Mouse (Mus musculus) midbrain, embryonic 15.5 days (tissue): ENCODE measurements around the gene Znrd1as. TPM values are rescaled to one million over a fixed set of nuclear protein-coding genes. Genes with fewer than 3 reads are reported as not detected.

Experiments
- ATAC-seq: fragments of 200-750 bp; cut with Nextera tagmentation; replicated peaks from 2 replicates; pipeline ENCODE4 v1.8.0; 2017; ENCODE audit warnings: moderate TSS enrichment
- H3K27ac ChIP-seq: fragments of 300-500 bp; sonication (generic); 2 replicates; pipeline ENCODE4 v1.5.1; 2015; ENCODE audit warnings: mild to moderate bottlenecking, inconsistent platforms
- H3K27me3 ChIP-seq: fragments of 300-500 bp; sonication (generic); replicated peaks from 2 replicates; pipeline ENCODE4 v1.6.1; 2015; ENCODE audit warnings: inconsistent platforms
- H3K36me3 ChIP-seq: fragments of 300-500 bp; sonication (generic); replicated peaks from 2 replicates; pipeline ENCODE4 v1.6.1; 2015; ENCODE audit warnings: inconsistent platforms
- H3K4me1 ChIP-seq: fragments of 300-500 bp; sonication (generic); 2 replicates; pipeline ENCODE4 v1.6.1; 2015; ENCODE audit warnings: inconsistent platforms
- H3K4me2 ChIP-seq: fragments of 300-500 bp; sonication (generic); 2 replicates; pipeline ENCODE4 v1.6.1; 2015; ENCODE audit warnings: inconsistent platforms, mild to moderate bottlenecking, moderate library complexity
- H3K4me3 ChIP-seq: fragments of 300-500 bp; sonication (generic); 2 replicates; pipeline ENCODE4 v1.5.1; 2015; ENCODE audit warnings: mild to moderate bottlenecking, inconsistent platforms
- H3K9ac ChIP-seq: fragments of 300-500 bp; sonication (generic); 2 replicates; pipeline ENCODE4 v1.6.1; 2015; ENCODE audit warnings: mild to moderate bottlenecking, inconsistent platforms
- H3K9me3 ChIP-seq: fragments of 300-500 bp; sonication (generic); 2 replicates; pipeline ENCODE4 v1.6.1; 2016; ENCODE audit warnings: inconsistent platforms
- WGBS: fragments of 180-500 bp; shearing (Covaris S2); methylation state at CpG from one replicate; pipeline ENCODE4 v1.1.7; 2015; ENCODE audit warnings: mixed read lengths; 5-methylcytosine and 5-hydroxymethylcytosine counted together
- polyA plus RNA-seq: library from polyadenylated mRNA; unstranded; fragments of >200 nt; fragmentation: Nextera tagmentation; extraction: Ambion mirVana; gene quantifications from 2 replicates; pipeline ENCODE4 v1.2.1, GENCODE M21; 2015

Gene Znrd1as
- polyA plus RNA-seq, 1 experiment from 2014 or later, result 4.9 TPM

GRCm38 (mm10) chr17:36953062-36953461 lies 5.3 kb upstream of the Znrd1as start:
- Histone ChIP-seq H3K4me2 (no peak overlapping the region), H3K4me1 (peaks cover 32% of the 10 kb centered on the region), H3K36me3 (peaks cover 18% of the 10 kb centered on the region), H3K27me3 (no peaks in the 10 kb centered on the region), H3K9ac (no peak overlapping the region), H3K4me3 (no peak overlapping the region), H3K9me3 (no peaks in the 10 kb centered on the region), H3K27ac (no peak overlapping the region)
- ATAC-seq, result no peak
- WGBS, result 91% methylated on average over 1 of the region's 1 CpGs

DNA sequence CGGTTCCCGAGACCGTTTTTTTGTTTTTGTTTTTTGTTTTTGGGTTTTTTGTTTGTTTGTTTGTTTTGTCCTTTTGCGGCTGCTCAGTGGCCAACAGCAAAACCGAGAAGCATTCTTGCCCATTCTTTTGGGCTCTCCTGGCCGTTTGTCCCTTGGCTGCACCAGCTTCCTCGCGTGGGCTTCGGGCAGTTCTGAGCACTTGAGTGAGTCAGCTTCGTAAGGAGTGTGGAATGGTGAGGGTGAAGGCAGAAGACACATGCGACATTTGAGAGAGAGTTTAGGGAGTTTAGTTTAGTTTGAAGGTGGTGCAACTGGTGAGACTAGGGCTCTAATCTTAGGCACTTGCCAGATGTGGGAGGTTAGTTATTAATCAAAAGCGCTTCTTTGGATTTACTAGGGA lies 492 bp downstream of the Znrd1as start:
- H3K4me1 ChIP-seq, result peaks cover 27% of the 10 kb centered on the region
- peak; percentile 15 for ATAC-seq
- H3K4me3 ChIP-seq, result peak overlapping the region; percentile 67
- no peaks in the 10 kb centered on the region for H3K27me3 ChIP-seq
- peak overlapping the region; percentile 70 for H3K27ac ChIP-seq
- H3K9ac ChIP-seq, result peak overlapping the region; percentile 55
- no peaks in the 10 kb centered on the region for H3K9me3 ChIP-seq
- WGBS, result 12% methylated on average over 12 of the region's 12 CpGs
- peaks cover 10% of the 10 kb centered on the region; the same call in 1 of the 2 replicates for H3K36me3 ChIP-seq
- peak overlapping the region; percentile 84 for H3K4me2 ChIP-seq

GRCm38 (mm10) chr17:36961125-36961524 lies 2.7 kb downstream of the Znrd1as start:
- Histone ChIP-seq H3K9ac (no peak overlapping the region), H3K27ac (no peak overlapping the region), H3K4me2 (no peak overlapping the region), H3K4me1 (peaks cover 24% of the 10 kb centered on the region), H3K9me3 (no peaks in the 10 kb centered on the region), H3K27me3 (no peaks in the 10 kb centered on the region), H3K36me3 (peaks cover 7% of the 10 kb centered on the region; the same call in 1 of the 2 replicates), H3K4me3 (no peak overlapping the region)
- ATAC-seq, result no peak
- WGBS, result 85% methylated on average over 1 of the region's 1 CpGs

DNA sequence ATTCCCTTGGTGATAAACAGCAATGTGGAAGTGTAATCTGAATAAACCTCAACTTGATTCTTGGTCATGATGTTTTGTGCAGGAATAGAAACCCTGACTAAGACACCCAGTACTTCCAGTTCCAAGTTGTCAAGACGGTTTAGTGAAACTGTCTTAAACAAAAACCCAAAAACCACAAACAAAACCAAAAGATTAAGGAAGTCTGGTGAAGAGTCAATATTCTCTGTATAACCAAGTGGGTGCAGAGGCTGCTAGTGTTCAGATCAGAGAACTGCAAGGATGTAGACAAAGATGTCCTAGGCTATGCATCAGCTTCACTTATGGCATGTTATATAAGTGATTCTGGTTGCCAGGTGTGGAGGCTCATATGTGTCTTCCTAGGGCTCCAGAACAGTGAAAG lies 8.5 kb downstream of the Znrd1as start:
- Histone ChIP-seq H3K4me3 (no peak overlapping the region), H3K9me3 (no peaks in the 10 kb centered on the region), H3K4me2 (no peak overlapping the region), H3K27ac (no peak overlapping the region), H3K4me1 (no peaks in the 10 kb centered on the region), H3K27me3 (no peaks in the 10 kb centered on the region), H3K9ac (no peak overlapping the region), H3K36me3 (no peaks in the 10 kb centered on the region)
- ATAC-seq, result no peak
- WGBS, result 90% methylated on average over 1 of the region's 1 CpGs

DNA sequence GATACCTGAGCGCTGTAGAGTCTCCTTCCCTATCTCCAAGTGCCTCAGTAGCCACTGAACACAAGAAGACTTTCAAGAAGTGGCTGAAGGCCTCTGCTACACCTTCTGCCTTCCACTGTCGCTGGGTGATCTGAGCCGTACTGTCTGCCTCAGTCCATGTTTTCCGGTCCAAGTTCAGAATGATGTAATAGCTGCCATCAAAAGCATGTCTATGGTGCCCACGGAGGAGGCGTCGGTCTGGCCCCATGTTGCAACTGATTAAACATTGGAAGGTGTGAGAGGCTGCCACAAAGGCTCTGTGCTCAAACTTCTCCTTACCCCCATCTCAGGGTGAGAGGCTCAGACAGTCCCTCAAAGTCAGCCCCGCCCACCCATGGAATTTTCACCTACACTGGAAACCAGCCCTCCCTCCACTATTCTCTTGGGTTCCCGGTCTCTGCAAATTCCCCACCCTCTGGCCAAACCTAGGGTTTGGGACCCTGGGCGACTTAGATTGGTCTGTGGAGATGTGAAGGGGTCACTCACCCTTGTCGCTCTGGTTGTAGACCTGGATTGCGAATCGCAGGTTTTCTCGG lies 12.0 kb downstream of the Znrd1as start:
- Histone ChIP-seq H3K27me3 (no peaks in the 10 kb centered on the region), H3K9me3 (no peaks in the 10 kb centered on the region), H3K9ac (no peak overlapping the region), H3K4me2 (no peak overlapping the region), H3K4me1 (no peaks in the 10 kb centered on the region), H3K27ac (no peak overlapping the region), H3K4me3 (no peak overlapping the region), H3K36me3 (no peaks in the 10 kb centered on the region)
- 87% methylated on average over 14 of the region's 14 CpGs for WGBS
- no peak for ATAC-seq

- ATAC-seq, result no peak
- Histone ChIP-seq H3K4me1 (no peaks in the 10 kb centered on the region), H3K9ac (no peak overlapping the region), H3K4me2 (no peak overlapping the region), H3K27ac (no peak overlapping the region), H3K27me3 (no peaks in the 10 kb centered on the region), H3K9me3 (no peaks in the 10 kb centered on the region), H3K36me3 (no peaks in the 10 kb centered on the region), H3K4me3 (no peak overlapping the region)
- 86% methylated on average over 6 of the region's 6 CpGs for WGBS
Observed at GRCm38 (mm10) chr17:36971172-36971850, 12.9 kb downstream of the Znrd1as start.

DNA sequence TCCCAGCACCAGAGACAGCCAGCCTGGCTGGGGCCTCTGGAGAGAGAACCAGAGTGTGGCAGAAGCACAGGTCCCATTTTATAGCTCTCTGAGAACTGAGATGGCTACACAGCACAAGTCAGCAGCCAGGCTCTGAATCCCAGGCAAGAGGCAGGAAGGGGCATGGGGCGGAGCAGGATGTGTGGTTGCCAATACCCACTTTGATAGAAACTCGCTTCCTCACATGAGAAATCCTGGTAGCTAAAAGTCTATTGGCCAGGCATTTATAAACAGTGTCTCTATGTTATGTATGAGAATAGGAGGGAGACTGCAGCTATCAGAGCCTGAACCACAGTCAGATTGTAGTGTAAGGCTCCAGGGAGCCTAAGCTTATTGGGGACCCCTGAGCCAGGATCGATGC lies 14.4 kb downstream of the Znrd1as start:
- no peak overlapping the region for H3K4me2 ChIP-seq
- WGBS, result 88% methylated on average over 3 of the region's 3 CpGs
- H3K9ac ChIP-seq, result no peak overlapping the region
- no peak overlapping the region for H3K27ac ChIP-seq
- H3K36me3 ChIP-seq, result no peaks in the 10 kb centered on the region
- no peak overlapping the region for H3K4me3 ChIP-seq
- H3K9me3 ChIP-seq, result no peaks in the 10 kb centered on the region
- H3K27me3 ChIP-seq, result no peaks in the 10 kb centered on the region
- no peaks in the 10 kb centered on the region for H3K4me1 ChIP-seq
- no peak for ATAC-seq

GRCm38 (mm10) chr17:36973271-36973787 lies 14.9 kb downstream of the Znrd1as start:
- WGBS, result 71% methylated on average over 8 of the region's 8 CpGs
- Histone ChIP-seq H3K9ac (no peak overlapping the region), H3K4me2 (no peak overlapping the region), H3K9me3 (no peaks in the 10 kb centered on the region), H3K4me3 (no peak overlapping the region), H3K4me1 (no peaks in the 10 kb centered on the region), H3K27ac (no peak overlapping the region), H3K27me3 (no peaks in the 10 kb centered on the region), H3K36me3 (no peaks in the 10 kb centered on the region)
- no peak for ATAC-seq

GRCm38 (mm10) chr17:36981221-36981813 lies 22.9 kb downstream of the Znrd1as start, which contains the start of gene 2410137M14Rik:
2410137M14Rik (minus strand) TSS chr17:36981237.
- Histone ChIP-seq H3K27ac (no peak within 1 kb of the TSS), H3K9me3 (no peaks in the 10 kb centered on the region), H3K4me2 (no peak within 1 kb of the TSS), H3K36me3 (no peaks in the 10 kb centered on the region), H3K27me3 (0 out of 2 replicates have a peak, but pooled peaks cover 3% of the 10 kb centered on the region), H3K4me3 (no peak within 1 kb of the TSS), H3K9ac (no peak within 1 kb of the TSS), H3K4me1 (no peaks in the 10 kb centered on the region)
- peak; percentile 58; the same call in 1 of the 2 replicates for ATAC-seq
- 15% methylated on average over 18 of the region's 18 CpGs for WGBS

DNA sequence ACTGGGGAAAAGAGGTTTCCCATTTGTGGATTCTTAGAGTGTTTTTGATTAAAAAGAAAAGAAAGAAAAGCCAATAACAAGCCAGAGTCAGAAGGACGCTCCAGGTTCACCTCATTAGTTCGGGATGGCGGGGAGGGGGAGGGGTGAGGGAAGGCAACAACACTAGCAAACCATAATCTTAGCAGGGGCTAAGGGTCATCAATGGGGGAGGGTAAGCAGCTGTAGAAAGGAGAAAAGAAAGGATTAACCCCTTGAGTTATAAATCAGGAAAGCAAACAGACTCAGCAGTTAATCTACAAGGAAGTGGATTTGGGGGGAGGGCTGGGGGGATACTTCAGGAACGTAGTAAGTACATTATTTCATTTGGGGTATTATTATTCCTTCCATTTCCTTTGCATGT lies 23.5 kb downstream of the Znrd1as start:
- Histone ChIP-seq H3K27me3 (0 out of 2 replicates have a peak, but pooled peaks cover 3% of the 10 kb centered on the region), H3K4me3 (no peak overlapping the region), H3K27ac (no peak overlapping the region), H3K36me3 (no peaks in the 10 kb centered on the region), H3K9me3 (no peaks in the 10 kb centered on the region), H3K9ac (no peak overlapping the region), H3K4me2 (no peak overlapping the region), H3K4me1 (no peaks in the 10 kb centered on the region)
- 7% methylated on average over 4 of the region's 4 CpGs for WGBS
- ATAC-seq, result no peak

DNA sequence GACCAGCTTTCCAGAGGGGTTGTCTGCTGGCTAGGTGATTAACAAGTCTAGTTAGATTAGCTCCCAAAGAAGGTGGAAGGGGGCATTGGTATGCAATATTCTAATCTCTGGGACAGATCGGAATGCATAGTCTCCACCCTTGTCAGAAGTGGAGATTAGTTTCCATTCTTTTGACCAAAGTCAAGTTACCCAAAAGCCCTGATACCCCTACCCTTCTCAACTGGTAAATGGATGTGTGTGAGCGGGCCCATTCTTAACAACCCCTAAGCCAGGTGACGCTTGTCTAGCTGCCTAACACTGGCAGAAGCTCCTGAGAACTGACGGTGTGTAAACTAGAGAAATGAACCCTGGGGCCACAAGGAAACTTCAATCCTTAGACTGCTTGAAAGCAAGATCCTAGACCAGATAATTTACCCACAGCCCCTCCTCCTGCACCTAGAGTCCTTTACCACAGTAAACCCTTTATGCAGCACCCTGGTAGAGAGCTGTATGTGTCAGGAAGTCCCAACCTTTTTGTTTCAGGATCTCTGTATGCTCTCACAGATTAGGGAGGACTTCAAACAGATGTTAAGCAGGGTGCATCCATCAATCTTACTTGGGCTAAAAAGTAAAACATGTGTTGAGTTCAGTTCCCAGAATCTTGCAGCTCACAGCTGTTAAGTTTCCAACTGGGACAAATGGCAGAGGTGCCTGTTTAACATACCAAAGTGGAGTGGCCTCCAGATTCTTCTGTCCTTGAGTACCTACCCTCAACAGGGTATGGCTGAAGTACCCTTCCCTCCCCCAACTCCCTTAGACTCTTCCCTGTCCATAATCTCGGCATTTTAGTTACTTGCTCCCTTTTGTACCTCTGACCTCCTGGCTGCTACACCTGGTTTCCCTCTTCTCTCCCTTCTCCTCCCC lies 24.1 kb downstream of the Znrd1as start:
- no peak overlapping the region for H3K9ac ChIP-seq
- ATAC-seq, result no peak
- no peak overlapping the region for H3K27ac ChIP-seq
- WGBS, result 31% methylated on average over 5 of the region's 5 CpGs
- no peaks in the 10 kb centered on the region for H3K9me3 ChIP-seq
- H3K4me3 ChIP-seq, result no peak overlapping the region
- no peaks in the 10 kb centered on the region for H3K4me1 ChIP-seq
- no peaks in the 10 kb centered on the region for H3K36me3 ChIP-seq
- no peak overlapping the region for H3K4me2 ChIP-seq
- H3K27me3 ChIP-seq, result peaks cover 5% of the 10 kb centered on the region

DNA sequence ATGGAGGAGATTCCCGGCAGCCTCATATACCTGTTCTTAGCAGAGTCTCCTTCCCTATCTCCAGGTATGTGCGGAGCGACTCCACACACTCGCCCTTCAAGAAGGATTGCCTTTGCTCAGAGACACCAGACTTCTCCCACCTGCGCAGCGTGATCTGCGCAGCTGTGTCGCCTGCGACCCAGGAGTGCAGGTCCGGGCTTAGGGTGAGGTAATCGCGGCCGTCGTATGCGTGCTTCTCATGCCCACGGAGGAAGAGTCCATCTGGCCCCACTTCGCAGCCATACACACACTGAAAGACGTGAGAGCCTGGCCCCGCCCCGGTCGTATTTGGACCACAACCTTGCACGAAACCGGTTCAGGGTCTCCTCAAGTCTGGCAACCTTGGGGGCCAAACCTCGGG lies 30.1 kb downstream of the Znrd1as start:
- Histone ChIP-seq H3K4me1 (no peaks in the 10 kb centered on the region), H3K27ac (no peak overlapping the region), H3K27me3 (peaks cover 20% of the 10 kb centered on the region), H3K4me2 (peak overlapping the region; percentile 25; the same call in 1 of the 2 replicates), H3K9ac (no peak overlapping the region), H3K4me3 (no peak overlapping the region), H3K36me3 (no peaks in the 10 kb centered on the region), H3K9me3 (no peaks in the 10 kb centered on the region)
- no peak for ATAC-seq
- 8% methylated on average over 24 of the region's 24 CpGs for WGBS
